8 mouse cellular contexts compared by ENCODE assay signal in the genomic region with DNA sequence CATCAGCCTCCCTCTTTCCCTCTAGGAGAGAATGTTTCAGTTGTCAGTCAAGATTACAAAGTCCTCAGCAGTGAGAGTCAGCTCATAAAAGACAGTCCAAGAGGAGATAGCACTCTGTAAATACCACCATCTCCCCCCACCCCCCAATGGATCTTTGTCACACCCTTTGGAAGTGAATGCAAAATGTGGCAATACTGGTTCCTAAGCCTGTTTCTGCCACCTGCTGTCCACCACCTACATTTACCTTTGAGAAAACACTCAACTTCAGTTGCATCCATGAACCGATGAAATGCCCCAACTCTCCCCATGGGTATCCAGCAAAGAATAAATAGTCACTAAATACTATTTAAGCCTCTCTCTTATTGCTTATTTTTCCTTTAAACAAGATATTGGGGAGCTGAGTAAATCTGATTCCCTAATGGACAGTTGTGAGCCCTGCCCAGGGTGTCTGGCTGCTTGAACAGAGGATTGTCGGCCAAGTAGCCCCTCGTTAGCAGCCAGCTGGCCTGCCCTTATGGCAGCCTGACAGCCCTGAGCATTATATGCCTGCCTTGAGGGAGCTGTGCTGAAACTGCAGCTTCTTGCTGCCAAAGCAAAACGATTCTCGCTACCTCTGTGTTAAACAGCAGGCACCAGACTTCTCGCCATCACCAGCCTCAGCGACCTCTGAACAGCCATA.
A peak's percentile ranks its signal among the peaks of the same experiment; 100 is the strongest.
DNase-seq lines count a peak whose midpoint lies in the region; ATAC-seq lines count a peak whose summit lies in the region.

No protein-coding gene starts in this region.

- H3K27ac ChIP-seq in hindbrain, embryonic 12.5 days: no peak overlapping the region
- no peak overlapping the region for H3K27ac ChIP-seq in hindbrain, embryonic 11.5 days (ENCODE audit: low read depth, low read length)
- no peak overlapping the region for H3K27ac ChIP-seq in embryonic facial prominence, embryonic 15.5 days (replicated peaks)
- no peak overlapping the region for H3K27ac ChIP-seq in limb, embryonic 15.5 days

- no peak for DNase-seq in hindbrain, embryonic 11.5 days (ENCODE audit: low spot score)
- peak; percentile 30 for DNase-seq in brain, adult 2 months (ENCODE audit: low read depth, low spot score)
- DNase-seq in thymus, postnatal 10 days (ENCODE audit: low spot score in 2 of 2): no peak
- no peak for DNase-seq in ovary, adult 18-20 months (ENCODE audit: low spot score)
- no peak for DNase-seq in MN1 (ENCODE audit: low spot score)

- 0 out of 2 replicates have a peak, but pooled peaks cover 2% of the 10 kb centered on the region for H3K27me3 ChIP-seq in hindbrain, embryonic 12.5 days
- no peaks in the 10 kb centered on the region for H3K27me3 ChIP-seq in hindbrain, embryonic 11.5 days (ENCODE audit: control insufficient read depth, insufficient read depth, low read length)
- H3K27me3 ChIP-seq in embryonic facial prominence, embryonic 15.5 days: no peaks in the 10 kb centered on the region
- 0 out of 2 replicates have a peak, but pooled peaks cover 4% of the 10 kb centered on the region for H3K27me3 ChIP-seq in limb, embryonic 15.5 days

- no peaks in the 10 kb centered on the region for H3K9me3 ChIP-seq in hindbrain, embryonic 12.5 days (replicated peaks)
- H3K9me3 ChIP-seq in hindbrain, embryonic 11.5 days (ENCODE audit: control insufficient read depth, low read length): no peaks in the 10 kb centered on the region
- no peaks in the 10 kb centered on the region for H3K9me3 ChIP-seq in embryonic facial prominence, embryonic 15.5 days (replicated peaks)
- no peaks in the 10 kb centered on the region for H3K9me3 ChIP-seq in limb, embryonic 15.5 days

- H3K4me3 ChIP-seq in hindbrain, embryonic 12.5 days: no peak overlapping the region
- H3K4me3 ChIP-seq in hindbrain, embryonic 11.5 days (ENCODE audit: low read depth, low read length): no peak overlapping the region
- no peak overlapping the region for H3K4me3 ChIP-seq in embryonic facial prominence, embryonic 15.5 days (replicated peaks)
- peak overlapping the region; percentile 23 for H3K4me3 ChIP-seq in limb, embryonic 15.5 days

- no peak overlapping the region for H3K9ac ChIP-seq in hindbrain, embryonic 12.5 days
- no peak overlapping the region for H3K9ac ChIP-seq in hindbrain, embryonic 11.5 days (ENCODE audit: low read depth, low read length)
- no peak overlapping the region for H3K9ac ChIP-seq in embryonic facial prominence, embryonic 15.5 days
- H3K9ac ChIP-seq in limb, embryonic 15.5 days: no peak overlapping the region

- peak overlapping the region; percentile 37 for H3K4me2 ChIP-seq in hindbrain, embryonic 12.5 days (replicated peaks)
- H3K4me2 ChIP-seq in hindbrain, embryonic 11.5 days (replicated peaks; ENCODE audit: low read depth, low read length): no peak overlapping the region; the same call in 1 of the 2 replicates
- H3K4me2 ChIP-seq in embryonic facial prominence, embryonic 15.5 days (replicated peaks): peak overlapping the region; percentile 39
- H3K4me2 ChIP-seq in limb, embryonic 15.5 days: peak overlapping the region; percentile 49

- peak; percentile 74 for ATAC-seq in hindbrain, embryonic 12.5 days (ENCODE audit: low FRiP score)
- no peak; the same call in 1 of the 2 replicates for ATAC-seq in hindbrain, embryonic 11.5 days (ENCODE audit: low FRiP score)
- no peak for ATAC-seq in embryonic facial prominence, embryonic 15.5 days (ENCODE audit: insufficient number of reproducible peaks, low FRiP score, low TSS enrichment, low read depth)
- ATAC-seq in limb, embryonic 15.5 days (ENCODE audit: insufficient number of reproducible peaks, low FRiP score, low TSS enrichment, low read depth): peak; percentile 41; the same call in 1 of the 2 replicates

- 69% methylated on average over 7 of the region's 7 CpGs for WGBS in hindbrain, embryonic 12.5 days
- 78% methylated on average over 7 of the region's 7 CpGs for WGBS in hindbrain, embryonic 11.5 days
- 70% methylated on average over 7 of the region's 7 CpGs for WGBS in embryonic facial prominence, embryonic 15.5 days
- WGBS in limb, embryonic 15.5 days: 45% methylated on average over 7 of the region's 7 CpGs

- no peaks in the 10 kb centered on the region for H3K4me1 ChIP-seq in hindbrain, embryonic 12.5 days
- no peaks in the 10 kb centered on the region for H3K4me1 ChIP-seq in hindbrain, embryonic 11.5 days (replicated peaks; ENCODE audit: control insufficient read depth, insufficient read depth, low read length)
- no peaks in the 10 kb centered on the region for H3K4me1 ChIP-seq in embryonic facial prominence, embryonic 15.5 days
- peaks cover 4% of the 10 kb centered on the region for H3K4me1 ChIP-seq in limb, embryonic 15.5 days

- no peaks in the 10 kb centered on the region for H3K36me3 ChIP-seq in hindbrain, embryonic 12.5 days
- H3K36me3 ChIP-seq in hindbrain, embryonic 11.5 days (ENCODE audit: control insufficient read depth, insufficient read depth, low read length): no peaks in the 10 kb centered on the region
- no peaks in the 10 kb centered on the region for H3K36me3 ChIP-seq in embryonic facial prominence, embryonic 15.5 days
- no peaks in the 10 kb centered on the region for H3K36me3 ChIP-seq in limb, embryonic 15.5 days

Comparison
In these comparisons a context has a peak if more than half of its experiments do, and no peak if none do; other contexts are left out.
1. ATAC-seq: peak in hindbrain, embryonic 12.5 days (single experiment) and limb, embryonic 15.5 days (single experiment); none in hindbrain, embryonic 11.5 days (single experiment) and embryonic facial prominence, embryonic 15.5 days (single experiment).